Mouse (Mus musculus): Measurements from ENCODE around the gene Anks6. TPM values are rescaled to one million over a fixed set of nuclear protein-coding genes. Genes with fewer than 3 reads are reported as not detected.

Gene Anks6
- polyA plus RNA-seq, 1 experiment from 2014 or later = 1.1 TPM

Other genes starting within 250 kb of the Anks6 start
- 0.07 and 0.17 TPM in 2 replicates for gene Gabbr2, start 65.6 kb downstream of the Anks6 start, polyA plus RNA-seq (2015; fragmentation: Nextera tagmentation; extraction: Ambion mirVana)
- 21.0 and 21.4 TPM in 2 replicates for gene Galnt12, start 34.5 kb upstream of the Anks6 start, polyA plus RNA-seq (2015; fragmentation: Nextera tagmentation; extraction: Ambion mirVana)
- gene Col15a1, start 150.7 kb upstream of the Anks6 start, polyA plus RNA-seq (2015; fragmentation: Nextera tagmentation; extraction: Ambion mirVana) = 12.7 and 15.1 TPM in 2 replicates

All from intestine, embryonic 16.5 days (tissue).